Mouse (Mus musculus): ENCODE measurements at regions not wholly inside any gene's neighbourhood (a gene's known extent, or its start where the extent isn't known, plus 50 kb on each side); places are given as distances from the start of the nearest gene placed in this dataset.

DNA sequence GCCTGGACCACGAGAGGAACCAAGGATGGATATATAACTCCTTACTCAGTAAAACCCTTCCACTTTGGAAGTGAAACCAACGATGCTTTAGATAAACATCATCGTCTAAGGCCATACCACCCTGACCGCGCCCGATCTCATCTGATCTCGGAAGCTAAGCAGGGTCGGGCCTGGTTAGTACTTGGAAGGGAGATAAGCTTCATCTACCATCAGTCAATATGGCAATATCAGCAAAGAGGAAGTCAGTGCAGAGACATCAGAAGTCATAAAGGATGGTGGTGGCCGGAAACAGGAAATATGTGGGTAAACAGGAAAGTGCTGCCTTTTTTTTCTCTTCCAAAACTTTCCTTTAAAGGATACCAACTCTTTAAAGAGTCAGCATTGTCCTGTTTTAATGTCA, 61.8 kb upstream of the Mast4 start:
- TF ChIP-seq CTCF (IDR thresholded peaks at IDR 0.05; ENCODE audit: borderline replicate concordance, insufficient read depth, low read length), result no peak
- TF ChIP-seq POLR2A (IDR thresholded peaks at IDR 0.05; ENCODE audit: low read depth, low read length), result no peak

All from embryonic fibroblast, embryonic 13.5 days (primary cell).